Mouse (Mus musculus) hindlimb bud, embryonic 11.5 days (tissue): Measurements from ENCODE around the gene Tomm6.
A peak's percentile ranks its signal among the peaks of the same experiment; 100 is the strongest.

Experiments
- DNase-seq: peaks from one replicate; pipeline ENCODE4 v3.0.0-alpha.2; 2012; ENCODE audit warnings: low read depth, low spot score; ENCODE audit errors: extremely low spot score

The Tomm6 gene

DNA sequence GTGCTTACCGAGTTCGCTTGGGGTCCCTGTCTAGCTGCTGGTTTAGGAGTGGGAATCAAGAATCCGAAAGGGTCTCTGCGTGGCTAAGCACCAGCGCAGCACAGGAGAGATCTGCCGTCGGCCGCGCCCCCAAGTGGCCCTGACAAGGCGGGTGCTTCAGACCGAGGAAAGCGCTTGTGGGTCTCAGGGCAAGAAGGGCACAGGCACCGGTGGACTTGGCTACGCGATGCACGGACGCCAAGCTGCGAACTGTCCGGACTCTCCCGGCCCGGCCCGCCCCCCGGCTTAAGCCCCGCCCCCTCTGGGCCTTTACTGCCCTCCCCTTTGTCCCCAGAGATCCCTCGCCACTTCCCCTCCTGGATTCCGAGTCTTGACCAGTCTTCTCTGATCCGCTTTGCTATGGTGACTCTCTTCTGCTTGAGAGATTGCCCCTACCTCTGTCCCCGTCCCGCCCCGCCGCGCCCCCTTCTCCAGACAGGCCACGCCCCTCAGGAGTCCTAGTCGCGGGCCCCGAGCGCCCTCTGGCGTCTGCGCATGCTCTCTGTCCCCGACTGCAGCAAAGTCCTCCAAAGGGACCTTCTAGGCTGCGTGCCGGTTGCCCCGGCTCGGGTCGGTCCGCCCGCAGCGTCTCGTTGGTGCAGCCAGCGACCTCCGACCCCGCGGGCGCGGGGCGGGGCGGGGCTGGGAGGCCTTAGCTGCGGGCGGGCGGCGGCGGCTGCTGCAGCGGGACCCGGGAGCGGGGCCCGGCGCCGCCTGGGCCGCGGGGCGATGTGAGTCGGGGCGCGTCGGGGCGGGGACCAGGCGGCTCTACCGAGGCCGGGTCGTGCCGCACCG is 6.5 kb upstream of the Tomm6 start, which contains the start of gene Prickle4:
Gene Prickle4 (minus strand): TSS at position 234 of the 834 bp plus-strand sequence.
- DNase-seq: peak; percentile 62

DNA sequence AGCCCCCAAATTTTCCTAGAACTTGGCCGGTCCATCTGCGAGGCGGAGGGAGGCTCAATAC is 6.1 kb upstream of the Tomm6 start, which contains the start of gene Gm21981:
Gene Gm21981 (minus strand): TSS at position 14 of the 61 bp plus-strand sequence.
- DNase-seq: no peak

DNA sequence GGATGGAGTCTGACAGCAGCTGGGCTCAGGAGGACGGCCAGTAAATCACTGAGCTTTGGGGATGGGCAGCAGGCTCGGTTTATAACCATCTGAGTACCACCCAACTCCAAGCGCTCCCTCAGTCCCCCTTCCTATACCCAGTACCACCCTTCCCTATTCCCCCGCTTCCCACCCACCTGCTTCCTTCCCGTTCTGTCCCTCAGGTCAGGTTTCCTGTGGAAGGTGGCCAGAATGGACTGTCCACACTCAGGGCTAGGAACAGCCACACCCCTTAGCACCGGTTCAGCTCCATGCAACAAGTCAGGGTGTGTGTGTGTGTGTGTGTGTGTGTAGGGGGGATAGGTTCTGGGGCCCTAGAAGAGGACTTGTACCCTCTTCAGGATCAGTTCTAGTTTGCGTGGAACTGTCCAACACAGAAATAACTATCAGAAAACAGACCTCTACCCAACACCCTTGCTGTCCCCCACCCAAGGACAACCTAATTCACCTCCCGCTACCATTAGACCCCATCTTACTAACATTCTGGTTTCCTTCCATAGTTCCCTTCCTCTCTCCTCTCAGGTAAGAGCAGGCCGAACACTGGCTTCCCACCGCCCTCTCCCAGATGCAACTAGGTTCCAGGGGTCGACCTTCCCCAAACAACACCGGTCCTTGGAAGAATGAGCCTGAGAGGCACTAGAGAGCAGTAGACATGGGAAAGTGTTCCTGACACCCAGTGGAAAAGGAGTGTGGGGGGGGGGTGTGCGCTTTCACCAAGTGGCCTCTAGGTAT is 5.7 kb upstream of the Tomm6 start:
- no peak for DNase-seq

DNA sequence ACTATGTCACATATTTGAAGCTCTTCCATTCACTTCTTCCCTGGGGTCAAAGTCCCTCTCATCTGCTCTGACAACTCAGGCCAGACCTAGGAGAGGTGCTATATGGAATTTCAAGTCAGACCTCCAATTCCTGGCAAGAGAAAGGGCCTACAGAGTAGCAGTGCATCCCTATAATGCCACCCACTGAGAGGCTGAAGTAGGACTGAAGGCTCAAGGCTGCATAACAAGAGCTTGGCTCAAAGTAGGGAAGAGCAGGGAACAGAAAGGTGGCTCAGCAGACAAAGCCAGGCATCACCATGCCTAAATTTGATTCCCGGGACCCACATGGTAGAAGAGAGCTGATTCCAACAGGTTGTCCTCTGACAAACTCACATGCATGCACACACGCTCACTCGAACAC is 3.5 kb upstream of the Tomm6 start:
- no peak for DNase-seq

DNA sequence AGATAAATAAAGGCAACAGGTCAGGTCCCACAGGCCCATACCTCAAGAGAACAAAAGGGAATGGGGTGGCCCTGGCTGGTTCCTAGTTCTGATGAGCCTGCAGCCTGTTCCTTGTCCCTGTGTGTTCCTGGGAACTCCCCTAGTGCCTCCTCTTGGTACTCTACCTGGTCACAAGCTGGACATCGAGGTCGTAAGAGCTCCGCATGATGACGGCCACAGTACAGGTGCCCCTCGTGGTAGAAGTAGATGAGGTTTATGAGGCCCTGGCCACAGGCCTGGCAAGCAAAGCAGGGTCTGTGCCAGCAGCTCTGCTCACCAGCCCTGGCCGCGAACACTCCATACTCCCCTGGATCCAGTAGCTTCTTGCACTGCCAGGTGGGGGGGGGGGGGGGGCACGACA is 1.7 kb upstream of the Tomm6 start:
- DNase-seq: no peak

DNA sequence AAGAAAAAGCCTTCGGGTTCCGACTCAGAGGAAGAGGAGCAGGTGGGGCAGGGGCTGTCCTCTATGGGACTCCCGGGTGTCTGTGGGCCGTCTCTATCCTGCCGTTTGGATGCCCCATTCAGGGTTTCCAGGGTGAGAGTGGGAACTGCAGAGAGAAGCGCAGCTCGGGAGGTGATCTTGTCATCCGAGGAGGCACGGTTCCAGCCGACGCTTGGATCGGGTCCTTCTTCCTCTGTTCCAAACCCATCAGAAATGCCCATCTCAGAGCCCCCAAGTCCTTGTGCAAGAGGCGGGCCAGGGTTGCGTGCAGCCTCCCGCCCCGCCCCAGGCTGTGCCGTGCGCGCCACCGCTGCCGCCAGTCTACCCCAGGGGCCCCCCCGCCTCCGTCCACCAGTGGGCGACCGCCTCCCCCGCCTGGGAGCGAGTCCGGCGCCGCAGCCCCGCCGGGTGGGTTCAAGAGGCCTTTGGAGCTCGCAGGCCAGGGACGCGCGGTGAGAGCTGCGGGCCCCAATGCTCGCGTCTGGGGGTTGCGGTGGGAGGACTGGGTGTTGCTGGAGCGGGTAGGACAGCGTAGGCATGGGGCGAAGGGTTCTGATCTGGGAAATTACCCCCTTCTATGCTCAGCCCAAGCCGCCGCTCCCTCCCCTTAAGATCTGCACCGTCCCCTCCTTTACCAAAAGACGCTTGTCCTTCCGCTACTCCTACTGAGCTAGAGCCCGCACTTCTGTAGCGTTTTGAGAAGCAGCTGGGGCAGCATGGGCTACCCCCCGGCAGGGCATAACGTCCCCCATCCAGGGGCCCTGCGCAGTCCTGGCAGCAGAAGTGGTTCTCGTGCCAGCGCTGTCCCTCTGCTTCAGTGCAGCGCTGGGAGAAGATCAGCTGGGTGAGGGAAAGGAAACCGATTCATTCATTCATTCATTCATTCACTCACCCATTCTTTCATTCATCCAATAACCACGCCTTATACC is 706 bp upstream of the Tomm6 start, which contains the start of gene Frs3:
Gene Frs3 (plus strand): TSS at position 423 of the 968 bp plus-strand sequence.
- no peak for DNase-seq

DNA sequence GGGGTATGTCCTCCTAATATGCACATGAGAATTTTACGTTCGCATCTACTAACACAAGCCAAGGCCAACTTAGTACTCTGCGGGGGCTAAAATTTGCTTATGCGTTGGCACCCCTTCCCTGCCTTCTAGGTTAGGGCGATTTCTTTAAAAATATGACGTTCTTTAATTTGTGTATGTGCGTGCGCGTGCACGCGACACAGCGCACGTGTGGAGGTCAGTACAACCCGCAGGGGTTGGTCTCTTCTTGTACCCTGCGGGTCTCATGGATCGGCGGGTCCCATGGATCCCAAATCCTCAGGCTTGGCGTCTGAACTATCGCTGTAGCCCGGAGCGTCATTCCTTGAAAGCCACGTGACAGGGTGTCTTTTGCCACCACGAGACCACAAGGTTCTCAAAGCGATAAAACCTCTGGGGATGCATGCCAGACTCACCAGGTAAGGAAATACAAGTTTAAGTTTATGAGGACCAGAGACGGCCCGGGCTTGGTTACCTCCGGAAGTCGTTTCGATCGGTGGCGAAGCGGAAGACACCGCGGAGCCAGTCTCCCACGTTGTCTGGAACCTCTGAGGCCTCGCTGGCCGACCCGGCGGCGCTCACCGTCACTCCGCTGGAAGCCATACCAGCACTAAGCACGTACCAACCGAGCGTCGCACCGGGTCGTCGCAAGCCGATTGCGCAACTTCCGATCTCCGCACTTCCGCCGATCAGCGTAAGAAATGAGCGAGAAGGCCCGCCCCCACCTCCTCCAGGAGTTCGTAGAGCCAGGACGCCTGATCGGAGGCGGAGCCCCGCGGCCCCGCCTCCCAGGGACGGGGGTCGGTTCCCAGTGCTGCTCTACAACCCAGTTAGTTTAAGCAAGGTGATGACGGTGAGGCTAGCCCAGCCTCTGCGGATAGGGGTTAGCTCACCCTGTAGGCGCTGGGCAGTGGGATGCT is 510 bp downstream of the Tomm6 start:
- DNase-seq: peak; percentile 63

DNA sequence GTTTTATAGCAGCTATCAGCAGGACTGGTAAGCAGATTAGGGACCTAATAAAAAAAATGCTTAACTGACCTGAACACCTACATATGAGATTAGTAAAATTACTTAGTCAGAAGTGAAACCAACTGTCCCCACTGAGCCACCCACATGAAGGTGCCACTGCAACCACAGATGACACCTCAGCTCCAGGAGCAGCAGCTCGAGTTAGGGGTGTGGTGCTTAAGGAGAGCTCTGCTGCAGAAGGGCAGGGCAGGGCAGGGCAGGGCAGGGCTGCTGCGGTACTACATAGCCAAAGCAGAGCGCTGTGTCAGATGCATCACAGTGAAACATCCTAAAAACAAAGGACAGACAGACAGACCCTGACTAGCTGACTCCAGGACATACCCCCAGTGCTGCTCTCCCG is 5.3 kb downstream of the Tomm6 start:
- no peak for DNase-seq

DNA sequence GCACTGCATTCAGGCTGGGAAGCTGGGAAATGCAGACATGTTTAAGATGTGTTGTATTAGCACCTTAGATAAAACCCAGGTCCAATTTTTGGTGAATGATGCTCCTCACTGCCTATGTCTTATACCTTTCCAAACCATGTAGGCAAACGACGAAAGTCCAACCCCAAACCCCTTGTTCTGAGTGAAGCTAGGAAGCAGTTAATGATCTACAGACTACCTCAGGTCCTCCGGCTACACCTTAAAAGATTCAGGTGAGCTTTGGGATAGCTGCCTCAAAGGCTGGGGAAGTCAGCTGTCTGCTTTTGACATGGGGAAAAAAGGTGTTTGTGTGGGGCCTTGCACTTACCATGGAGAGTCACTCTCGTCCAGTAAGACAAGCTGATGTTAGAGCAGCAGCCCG is 9.5 kb downstream of the Tomm6 start:
- DNase-seq: no peak

DNA sequence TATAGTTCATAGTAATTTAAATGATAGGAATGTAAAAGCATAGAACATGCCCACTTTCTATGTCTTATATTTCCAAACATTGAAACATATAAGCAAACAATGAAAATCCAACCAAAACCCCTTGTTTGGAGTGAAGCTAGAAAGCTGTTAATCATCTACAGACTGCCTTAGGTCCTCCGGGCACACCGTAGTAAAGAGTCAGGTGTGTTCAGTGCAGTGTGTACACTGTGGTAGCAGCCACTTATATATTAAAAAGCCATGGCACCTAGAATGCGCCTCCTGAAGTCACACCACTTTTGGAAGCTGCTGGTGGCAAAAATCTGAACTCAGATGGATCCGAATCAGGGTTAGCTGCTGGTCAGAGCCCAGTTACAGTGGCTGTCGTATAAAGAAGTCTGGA is 9.9 kb downstream of the Tomm6 start:
- no peak for DNase-seq

DNA sequence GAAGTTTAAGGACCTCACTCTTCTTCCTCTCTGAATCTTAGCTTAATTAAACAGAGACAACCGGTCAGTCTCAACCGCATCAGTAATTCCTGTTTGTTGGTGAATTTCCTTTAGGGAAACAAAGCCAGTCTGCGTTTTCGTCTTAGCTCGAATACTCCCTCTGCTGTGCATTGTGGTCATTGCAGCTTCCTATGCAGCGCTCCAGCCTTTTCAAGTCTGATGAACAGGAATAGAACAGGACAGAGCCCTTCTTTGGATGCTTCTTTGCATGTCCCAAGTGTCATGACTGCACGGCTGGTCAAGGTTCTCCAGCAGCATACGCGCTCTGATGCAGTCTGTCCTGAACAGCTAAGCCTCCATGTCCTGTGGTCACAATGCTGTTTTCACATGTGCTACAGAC is 11.6 kb downstream of the Tomm6 start:
- DNase-seq: peak; percentile 68

DNA sequence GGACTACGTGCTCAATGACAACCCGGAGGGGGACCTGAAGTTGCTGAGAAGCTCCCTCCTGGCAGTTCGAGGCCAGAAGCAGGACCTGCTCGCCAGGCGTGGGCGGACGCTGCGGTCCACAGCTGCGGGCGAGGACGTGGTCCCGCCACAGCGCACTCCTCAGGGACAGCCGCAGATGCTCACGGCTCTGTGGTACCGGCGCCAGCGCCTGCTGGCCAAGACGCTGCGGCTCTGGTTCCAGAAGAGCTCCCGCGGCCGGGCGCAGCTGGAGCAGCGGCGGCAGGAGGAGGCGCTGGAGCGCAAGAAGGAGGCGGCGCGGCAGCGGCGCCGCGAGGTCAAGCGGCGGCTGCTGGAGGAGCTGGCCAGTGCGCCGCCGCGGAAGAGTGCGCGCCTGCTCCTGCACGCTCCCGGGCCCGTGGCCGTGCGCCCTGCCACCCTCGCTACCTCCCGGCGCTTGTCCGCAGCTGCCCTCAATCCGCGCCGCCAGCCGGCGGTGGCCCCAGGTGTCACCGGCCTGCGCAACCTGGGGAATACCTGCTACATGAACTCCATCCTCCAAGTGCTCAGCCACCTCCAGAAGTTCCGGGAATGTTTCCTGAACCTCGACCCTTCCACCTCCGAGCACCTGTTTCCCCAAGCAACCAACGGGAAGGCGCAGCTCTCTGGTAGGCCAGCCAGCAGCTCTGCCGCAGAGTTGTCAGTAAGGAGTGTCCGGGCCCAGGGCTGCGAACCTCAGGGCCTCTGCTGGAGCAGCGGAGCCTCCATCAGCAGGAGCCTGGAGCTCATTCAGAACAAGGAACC is 15.7 kb downstream of the Tomm6 start:
- DNase-seq: no peak

DNA sequence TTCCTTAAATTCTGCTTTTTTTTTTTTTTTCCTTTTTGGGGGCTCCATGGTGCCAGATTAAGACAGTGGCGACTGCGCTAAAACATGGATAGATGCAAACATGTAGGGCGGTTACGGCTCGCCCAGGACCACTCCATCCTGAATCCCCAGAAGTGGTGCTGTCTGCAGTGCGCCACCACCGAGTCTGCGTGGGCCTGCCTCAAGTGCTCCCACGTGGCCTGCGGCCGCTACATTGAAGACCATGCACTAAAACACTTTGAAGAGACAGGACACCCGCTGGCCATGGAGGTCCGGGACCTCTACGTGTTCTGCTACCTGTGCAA is 16.2 kb downstream of the Tomm6 start:
- DNase-seq: no peak

DNA sequence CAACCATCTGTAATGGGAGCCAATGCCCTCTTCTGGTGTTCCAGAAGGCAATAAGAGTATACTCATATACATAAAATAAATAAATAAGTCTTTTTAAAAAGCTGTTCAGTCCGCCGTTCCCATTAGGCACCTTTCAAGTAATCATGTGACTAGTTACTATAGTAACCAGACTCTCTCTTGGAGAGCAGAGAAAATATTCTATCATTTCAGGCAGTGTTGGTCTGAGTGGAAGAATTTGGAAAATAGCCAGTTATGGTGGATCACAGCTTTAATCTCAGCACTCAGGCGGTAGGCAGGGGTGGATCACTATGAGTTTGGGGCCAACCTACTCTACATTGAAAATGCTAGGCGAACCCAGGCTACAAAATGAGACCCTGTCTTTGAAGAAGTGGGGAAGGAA is 19.0 kb downstream of the Tomm6 start:
- no peak for DNase-seq

DNA sequence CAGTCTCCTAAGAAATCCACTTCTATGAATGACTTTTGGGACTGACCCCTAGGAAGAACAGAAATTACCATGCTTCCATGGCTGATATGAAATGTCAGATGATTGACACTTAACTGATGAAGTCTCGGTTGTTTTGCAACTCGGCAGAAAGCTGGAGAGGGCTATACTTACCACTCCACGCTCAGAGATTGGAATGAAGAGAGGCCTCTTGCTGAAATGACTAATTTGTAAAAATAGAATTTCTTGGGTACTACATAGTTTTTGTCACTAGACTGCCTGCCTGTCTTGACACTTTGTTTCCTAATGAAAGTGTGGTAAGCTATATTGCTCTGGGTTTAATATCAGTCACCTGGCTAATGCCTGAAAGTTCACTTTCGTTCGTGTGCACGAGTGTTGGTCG is 23.7 kb downstream of the Tomm6 start:
- DNase-seq: no peak

DNA sequence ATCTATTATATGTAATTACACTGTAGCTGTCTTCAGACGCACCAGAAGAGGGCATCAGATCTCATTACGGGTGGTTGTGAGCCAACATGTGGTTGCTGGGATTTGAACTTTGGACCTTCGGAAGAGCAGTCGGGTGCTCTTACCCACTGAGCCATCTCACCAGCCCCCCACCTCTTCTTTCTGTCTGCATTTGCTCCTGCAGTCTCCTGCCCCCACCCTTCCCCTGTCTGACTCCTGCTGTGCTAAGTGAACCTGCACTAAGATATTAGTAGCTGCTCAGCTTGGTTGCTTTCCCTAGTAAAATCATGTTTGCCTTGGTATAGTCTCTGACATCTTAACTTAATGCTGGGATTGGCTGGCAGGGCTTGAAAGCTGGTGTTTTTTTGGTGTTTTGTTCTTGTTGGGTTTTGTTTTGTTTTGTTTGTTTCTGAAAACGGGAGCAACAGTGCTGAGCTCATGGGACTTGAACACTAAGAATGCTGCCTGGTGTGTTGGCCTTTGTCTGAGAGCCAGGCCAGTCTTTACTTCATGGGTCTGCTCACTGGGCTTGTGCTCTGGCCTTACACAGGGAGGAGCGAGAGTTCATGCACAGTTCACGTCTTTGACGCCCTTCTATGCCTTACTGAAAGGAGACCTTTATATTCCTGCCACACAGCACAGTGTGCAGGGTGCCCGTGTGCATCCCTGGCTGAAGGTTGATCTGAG is 25.0 kb downstream of the Tomm6 start:
- DNase-seq: no peak

DNA sequence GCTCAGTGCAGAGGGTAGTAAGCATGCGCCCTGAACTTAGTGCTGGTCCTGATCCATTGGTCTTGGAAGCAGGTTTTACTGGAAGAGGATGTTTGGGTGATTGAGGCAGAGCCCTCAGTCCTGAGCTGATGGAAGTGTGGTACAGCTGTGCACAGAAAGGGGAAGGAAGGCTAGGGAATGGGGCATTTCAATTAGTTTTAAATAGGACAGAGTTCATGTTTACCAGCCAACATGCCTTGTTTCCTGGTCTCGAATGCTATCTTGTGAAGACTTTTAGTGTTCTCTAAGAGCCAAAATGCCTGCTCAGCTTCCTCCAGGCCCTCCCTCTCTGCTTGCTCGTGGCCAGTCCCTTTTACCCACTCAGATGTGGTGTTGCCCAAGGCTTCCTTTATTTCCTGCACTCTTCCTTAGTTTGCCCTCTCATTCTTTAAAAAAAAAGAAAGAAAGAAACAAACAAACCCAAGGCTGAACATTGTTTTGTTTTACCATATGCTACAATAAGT is 29.4 kb downstream of the Tomm6 start:
- no peak for DNase-seq

DNA sequence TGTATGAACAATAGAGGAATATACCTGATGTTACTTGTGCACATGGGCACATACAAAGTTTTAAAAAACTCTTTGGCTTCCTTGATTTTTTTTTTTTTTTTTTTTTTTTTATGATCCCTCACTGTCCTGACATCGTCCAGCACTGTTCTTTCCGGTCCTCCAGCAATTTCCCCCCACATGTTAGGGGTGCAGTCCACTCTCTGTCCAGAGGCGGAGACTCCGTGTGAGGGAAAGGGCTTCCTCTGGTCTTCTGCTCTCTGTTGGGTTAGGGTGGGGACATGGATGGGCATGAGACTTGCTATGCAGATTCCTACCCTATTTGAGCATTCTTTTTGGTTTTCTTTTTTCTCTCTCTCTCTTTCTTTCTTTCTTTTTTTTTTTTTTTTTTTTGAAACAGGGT is 30.3 kb downstream of the Tomm6 start:
- DNase-seq: no peak

DNA sequence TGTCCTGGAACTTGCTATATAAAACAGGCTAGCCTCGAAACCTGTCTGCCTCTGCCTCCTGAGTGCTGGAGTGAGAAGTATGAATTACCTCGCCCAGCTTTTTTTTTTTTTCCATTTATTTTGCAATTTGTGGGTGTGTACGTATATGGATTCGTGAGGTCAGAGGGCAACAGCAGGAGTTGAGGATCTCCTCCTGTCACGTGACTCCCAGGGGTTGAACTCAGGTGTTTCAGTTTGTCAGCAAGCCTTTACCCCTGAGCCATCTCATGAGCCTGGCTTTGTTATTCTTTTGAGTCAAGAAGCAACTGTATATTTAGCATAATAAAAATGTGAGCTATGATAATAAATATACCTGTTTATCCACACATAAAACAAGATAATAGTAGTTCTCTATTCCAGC is 32.5 kb downstream of the Tomm6 start:
- no peak for DNase-seq
